Mouse (Mus musculus): Measurements from ENCODE around the gene Vcl. TPM values are rescaled to one million over a fixed set of nuclear protein-coding genes. Genes with fewer than 3 reads are reported as not detected.

The Vcl gene
- total RNA-seq, 2 experiments from 2014 or later: 24.0 to 24.7 TPM

DNA sequence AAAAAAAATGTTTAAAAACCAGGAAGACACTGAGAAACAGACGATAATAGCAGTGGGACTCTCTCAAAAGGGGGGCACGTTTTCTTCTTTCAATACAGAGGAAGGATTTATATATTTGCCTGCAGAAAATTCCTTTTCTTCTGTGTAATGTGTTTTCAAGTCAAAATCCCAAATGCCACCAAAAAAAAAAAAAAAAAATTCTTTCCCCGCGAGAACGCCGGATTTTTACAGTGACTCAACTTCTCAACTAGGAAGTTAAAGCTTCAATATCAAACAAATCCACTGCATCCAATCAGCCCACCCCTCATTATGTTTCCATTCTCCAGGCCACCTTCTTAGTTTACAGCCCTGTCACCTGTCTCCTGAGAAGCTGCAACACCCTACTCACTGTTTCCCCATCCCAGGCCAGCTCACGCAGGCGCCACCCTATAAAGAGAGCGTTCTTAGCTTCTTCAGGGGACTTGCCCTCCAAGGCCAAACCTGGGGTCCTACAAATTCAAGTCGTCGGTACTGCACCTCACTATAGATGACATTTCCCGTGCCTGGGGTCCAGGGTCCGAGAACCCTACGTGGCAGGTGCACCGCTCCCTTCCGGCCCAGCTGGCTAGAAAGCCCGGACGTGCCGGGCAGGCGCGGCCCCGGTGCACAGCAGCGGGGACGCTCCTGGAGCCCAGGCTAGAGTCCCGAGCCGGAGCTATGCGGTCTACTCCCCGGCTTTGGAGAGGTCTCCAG, 122.3 kb downstream of the Vcl start:
- intact Hi-C loops (cut with DNase I): loop anchor here (1.0 to 10.0 kb wide), 5 partner anchors 21 to 693 kb away; no protein-coding TSS in a partner anchor
- no peak for DNase-seq (ENCODE audit: low spot score in 2 of 2)

- intact Hi-C loops (cut with DNase I): loop anchor here (1.0 to 10.0 kb wide), 4 partner anchors 23 to 693 kb away; no protein-coding TSS in a partner anchor
These were observed 123.0 kb downstream of the Vcl start, which contains the start of the genes Ap3m1 and Adk for GRCm38 (mm10) chr14:21052112-21052780. Gene Ap3m1 (minus strand): TSS chr14:21052508. Gene Adk (plus strand): TSS chr14:21052574.

DNA sequence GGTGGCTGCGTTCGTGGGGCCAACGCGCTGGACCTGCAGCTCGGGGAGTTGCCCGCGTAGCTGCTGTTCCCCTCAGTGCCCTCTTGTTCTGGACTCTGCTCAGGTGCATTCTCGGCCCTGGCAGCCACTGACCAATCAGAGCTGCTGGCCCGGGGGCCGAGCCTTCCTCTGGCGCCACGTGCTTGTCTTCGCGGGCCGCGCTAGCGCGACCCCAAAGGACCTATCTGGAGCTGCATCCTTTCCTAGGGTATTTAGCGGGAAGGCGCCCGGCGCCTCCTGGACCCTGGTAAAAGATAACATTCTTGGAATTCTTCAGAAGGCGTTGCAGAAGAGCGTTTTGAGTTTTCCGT, 123.6 kb downstream of the Vcl start:
- intact Hi-C loops (cut with DNase I): loop anchor here (1.0 to 10.0 kb wide), 4 partner anchors 23 to 692 kb away; no protein-coding TSS in a partner anchor
- DNase-seq (ENCODE audit: low spot score in 2 of 2): peak in 1 of 2 experiments; percentile 71

More at GRCm38 (mm10) chr14:21052112-21052780, 123.0 kb downstream of the Vcl start, which contains the start of the genes Ap3m1 and Adk:
- DNase-seq (ENCODE audit: low spot score in 2 of 2): peak; percentile 93 to 96

DNA sequence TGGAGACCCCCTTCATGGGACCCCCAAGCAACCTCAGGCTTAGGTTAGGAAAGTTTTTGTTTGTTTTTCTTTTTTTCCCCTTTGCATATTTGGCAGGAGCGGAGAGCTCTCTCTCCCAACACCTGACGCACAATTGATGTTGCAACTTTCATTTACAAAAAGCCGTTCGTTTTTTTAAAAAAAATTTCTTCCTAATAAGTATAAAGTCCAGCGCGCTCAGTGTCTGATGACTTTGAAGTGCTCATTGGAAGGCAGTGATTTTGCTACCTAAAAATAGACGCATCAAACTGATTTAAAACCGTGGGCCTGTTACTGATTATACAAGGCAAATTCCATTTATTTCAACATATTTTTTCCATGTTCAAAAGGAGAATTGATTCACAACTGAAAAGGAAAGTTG, 124.0 kb downstream of the Vcl start:
- intact Hi-C loops (cut with DNase I): loop anchor here (2.0 to 10.0 kb wide), 3 partner anchors 44 to 692 kb away; no protein-coding TSS in a partner anchor
- no peak for DNase-seq (ENCODE audit: low spot score in 2 of 2)

GRCm38 (mm10) chr14:21053586-21053985, 124.4 kb downstream of the Vcl start:
- intact Hi-C loops (cut with DNase I): loop anchor here (2.0 to 10.0 kb wide), 3 partner anchors 44 to 691 kb away; no protein-coding TSS in a partner anchor
- no peak for DNase-seq (ENCODE audit: low spot score in 2 of 2)

- intact Hi-C loops (cut with DNase I): loop anchor here (10.0 kb wide), 1 partner anchor 686 kb away; no protein-coding TSS in a partner anchor
These were observed 129.8 kb downstream of the Vcl start for GRCm38 (mm10) chr14:21058972-21059371.

DNA sequence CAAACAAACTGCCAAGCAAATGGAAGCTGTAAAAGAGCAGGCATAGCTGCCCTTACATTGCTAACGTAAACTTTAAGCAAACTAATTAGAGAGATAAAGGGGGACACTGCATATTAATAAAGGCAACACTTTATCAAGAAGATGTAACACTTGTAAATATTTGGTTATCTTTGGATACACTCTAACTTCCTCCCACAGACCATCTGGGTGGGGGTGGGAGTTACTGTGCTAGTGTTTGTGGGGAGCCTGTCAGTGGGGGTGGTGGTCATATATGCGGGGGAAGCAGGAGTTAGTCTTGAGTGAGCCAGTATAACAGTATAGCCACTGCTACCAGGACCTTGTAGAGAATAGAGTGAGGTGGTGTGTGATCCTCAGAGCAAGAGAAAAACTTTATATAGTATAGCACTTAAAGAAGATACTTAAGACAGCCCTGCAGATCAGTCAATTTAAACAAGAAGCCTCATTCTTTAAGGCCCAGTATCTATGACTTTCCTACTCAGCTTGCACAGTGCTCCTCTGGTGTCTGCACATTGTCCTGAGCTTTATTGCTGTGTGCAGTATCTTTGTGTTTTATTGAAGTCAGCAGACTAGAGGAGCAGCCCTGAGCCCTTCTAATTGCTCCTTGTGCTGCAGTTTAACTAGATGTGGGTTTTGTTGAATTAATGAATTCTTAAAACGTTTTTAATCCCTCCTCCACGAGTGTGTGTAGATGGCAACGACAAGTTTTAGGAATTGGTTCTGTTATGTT, 133.7 kb downstream of the Vcl start:
- no peak for DNase-seq (ENCODE audit: low spot score in 2 of 2)
- intact Hi-C loops (cut with DNase I): no loop called here

More at GRCm38 (mm10) chr14:21058972-21059371, 129.8 kb downstream of the Vcl start:
- DNase-seq (ENCODE audit: low spot score in 2 of 2): no peak

DNA sequence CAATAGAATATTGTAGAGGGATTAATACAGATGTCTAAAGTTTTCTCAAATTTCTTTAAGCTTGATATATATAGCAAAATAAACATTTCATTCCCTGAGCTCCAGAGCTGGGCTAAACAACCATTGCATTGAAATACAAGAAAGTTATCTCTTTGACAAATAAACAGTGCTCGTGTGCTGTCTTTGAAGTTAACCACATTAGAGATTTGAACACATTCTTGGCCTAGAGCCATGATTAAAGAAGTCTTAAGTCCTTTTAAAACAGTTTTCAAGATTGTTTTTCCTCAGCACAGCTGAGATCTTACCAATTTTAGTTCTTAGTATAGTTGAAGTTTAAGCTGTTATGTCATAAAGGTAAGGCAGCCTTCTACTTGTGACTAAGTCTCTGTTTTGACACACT, 135.1 kb downstream of the Vcl start:
- intact Hi-C loops (cut with DNase I): no loop called here
- no peak for DNase-seq (ENCODE audit: low spot score in 2 of 2)

GRCm38 (mm10) chr14:21065490-21066162, 136.4 kb downstream of the Vcl start:
- intact Hi-C loops (cut with DNase I): no loop called here
- DNase-seq (ENCODE audit: low spot score in 2 of 2): peak in 1 of 2 experiments; percentile 58

GRCm38 (mm10) chr14:21069594-21069993, 140.4 kb downstream of the Vcl start:
- DNase-seq (ENCODE audit: low spot score in 2 of 2): no peak
- intact Hi-C loops (cut with DNase I): no loop called here

- intact Hi-C loops (cut with DNase I): no loop called here
- DNase-seq (ENCODE audit: low spot score in 2 of 2): no peak
These were observed 144.8 kb downstream of the Vcl start for GRCm38 (mm10) chr14:21073981-21074380.

GRCm38 (mm10) chr14:21074398-21075320, 145.5 kb downstream of the Vcl start:
- DNase-seq (ENCODE audit: low spot score in 2 of 2): no peak
- intact Hi-C loops (cut with DNase I): loop anchor here (1.0 kb wide), 1 partner anchor 22 kb away; the partner anchor contains the start of genes Adk and Ap3m1

- peak; percentile 87 to 89 for DNase-seq (ENCODE audit: low spot score in 2 of 2)
- intact Hi-C loops (cut with DNase I): loop anchor here (1.0 kb wide), 1 partner anchor 24 kb away; the partner anchor contains the start of genes Adk and Ap3m1
These were observed 146.7 kb downstream of the Vcl start for GRCm38 (mm10) chr14:21075751-21076500.

- no peak for DNase-seq (ENCODE audit: low spot score in 2 of 2)
- intact Hi-C loops (cut with DNase I): no loop called here
These were observed 147.4 kb downstream of the Vcl start for GRCm38 (mm10) chr14:21076501-21077194.

DNA sequence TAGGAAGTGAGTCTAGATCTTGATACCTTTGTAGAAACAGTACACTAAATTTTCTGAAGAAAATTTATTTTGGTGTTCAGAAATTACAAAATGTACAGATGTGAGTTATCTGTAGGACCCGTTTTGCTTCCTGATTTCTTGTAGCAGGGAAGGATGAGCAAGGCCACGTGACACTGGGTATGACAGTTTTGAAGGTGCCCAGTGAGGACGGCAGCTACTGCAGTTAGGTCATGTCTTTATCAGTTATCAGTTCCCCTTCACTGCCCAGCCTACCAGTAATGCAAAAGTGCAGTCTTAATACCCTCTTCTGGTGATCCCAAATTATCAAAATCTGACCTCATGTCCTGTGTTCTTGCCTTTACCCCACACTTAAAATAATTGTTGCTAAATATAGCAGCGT, 148.7 kb downstream of the Vcl start:
- intact Hi-C loops (cut with DNase I): no loop called here
- DNase-seq (ENCODE audit: low spot score in 2 of 2): no peak

DNA sequence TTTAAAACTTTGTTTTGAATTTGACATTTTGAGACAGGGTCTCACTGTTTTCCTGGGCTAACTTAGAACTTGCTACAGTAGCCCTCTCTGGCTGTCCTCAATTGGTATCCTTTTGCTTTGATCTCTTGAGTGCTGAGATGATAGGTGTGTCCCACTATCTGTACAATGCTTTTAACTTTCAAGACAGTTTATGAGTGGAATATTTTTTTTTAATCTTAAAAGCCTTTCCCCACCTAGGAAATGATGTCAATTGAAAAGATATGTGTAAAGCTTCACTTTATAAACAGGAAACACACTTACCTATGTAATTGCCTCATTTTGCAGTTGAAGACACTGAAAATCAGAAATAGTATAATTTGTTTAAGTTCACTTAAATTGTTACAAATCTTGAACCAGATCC, 149.3 kb downstream of the Vcl start:
- no peak for DNase-seq (ENCODE audit: low spot score in 2 of 2)
- intact Hi-C loops (cut with DNase I): no loop called here

DNA sequence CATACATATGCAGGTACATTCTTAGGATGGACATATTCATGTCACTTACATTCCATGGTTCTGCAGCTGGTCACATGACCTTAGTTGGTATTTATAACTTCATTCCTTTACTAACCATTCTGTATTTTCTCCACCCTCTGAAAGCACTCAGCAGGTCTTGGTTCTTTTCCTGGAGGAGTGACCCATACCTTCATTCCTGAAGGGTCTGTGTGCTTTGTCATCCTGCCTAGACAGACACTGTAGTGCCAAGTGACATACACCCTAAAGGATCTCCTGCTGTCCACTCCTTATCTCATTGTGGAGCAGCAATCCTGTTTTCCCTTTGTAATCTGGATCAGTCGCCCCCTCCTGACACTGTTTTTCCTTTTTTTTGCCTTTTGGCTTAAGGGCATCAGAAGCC, 153.6 kb downstream of the Vcl start:
- no peak for DNase-seq (ENCODE audit: low spot score in 2 of 2)
- intact Hi-C loops (cut with DNase I): no loop called here

Measured in left cerebral cortex, postnatal 25 days (tissue).